Mouse (Mus musculus) heart, postnatal 25 days (tissue): ENCODE data around the gene Zbtb18. TPM values are rescaled to one million over a fixed set of nuclear protein-coding genes. Genes with fewer than 3 reads are reported as not detected.
A peak's percentile ranks its signal among the peaks of the same experiment; 100 is the strongest.

Experiments
- DNase-seq: peaks from one replicate; pipeline ENCODE4 v3.0.0; 2022; ENCODE audit warnings: low spot score
- intact Hi-C: fragments of 180-260 bp; cut with DNase I; formaldehyde crosslinking; loops from one replicate; pipeline ENCODE4 v1.15.1; 2025
- total RNA-seq, 2 experiments: library from RNA; stranded (reverse); gene quantifications; 2 replicates each; pipeline ENCODE4 v1.2.3; 2021

Zbtb18 gene
- total RNA-seq, 2 experiments from 2014 or later: 38.5 to 40.3 TPM

DNA sequence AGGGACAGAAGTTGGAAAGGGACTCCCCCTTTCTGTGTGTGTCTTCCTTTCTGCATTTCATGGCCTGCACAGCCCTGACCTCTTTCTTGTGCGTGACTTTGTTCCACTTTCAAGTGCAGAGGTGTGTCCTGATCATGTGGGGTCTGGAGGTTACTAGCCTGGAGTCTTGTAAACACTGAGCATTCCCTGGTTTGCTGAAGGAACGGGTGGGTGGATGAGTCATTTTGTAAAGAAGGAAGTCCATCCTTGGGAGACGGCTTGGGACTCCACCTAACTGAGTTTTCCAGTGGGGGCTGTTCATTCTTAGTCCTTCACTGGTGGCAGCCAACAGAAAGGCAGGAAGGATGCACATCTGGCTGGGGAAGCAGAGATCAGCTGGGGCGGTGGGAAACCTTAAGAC is 27.9 kb downstream of the Zbtb18 start:
- DNase-seq: peak; percentile 8
- intact Hi-C loops: no loop called here

GRCm38 (mm10) chr1:177470951-177471350 is 28.8 kb downstream of the Zbtb18 start:
- DNase-seq: no peak
- intact Hi-C loops: no loop called here

GRCm38 (mm10) chr1:177475542-177476197 is 33.5 kb downstream of the Zbtb18 start:
- DNase-seq: no peak
- intact Hi-C loops: no loop called here

GRCm38 (mm10) chr1:177478578-177478977 is 36.4 kb downstream of the Zbtb18 start:
- no peak for DNase-seq
- intact Hi-C loops: no loop called here

GRCm38 (mm10) chr1:177479356-177480004 is 37.3 kb downstream of the Zbtb18 start:
- intact Hi-C loops: no loop called here

GRCm38 (mm10) chr1:177483612-177484011 is 41.5 kb downstream of the Zbtb18 start:
- no peak for DNase-seq
- intact Hi-C loops: no loop called here

More at GRCm38 (mm10) chr1:177479356-177480004, 37.3 kb downstream of the Zbtb18 start:
- DNase-seq: no peak

GRCm38 (mm10) chr1:177484280-177484679 is 42.1 kb downstream of the Zbtb18 start:
- intact Hi-C loops: no loop called here
- DNase-seq: no peak

GRCm38 (mm10) chr1:177484680-177485079 is 42.5 kb downstream of the Zbtb18 start:
- intact Hi-C loops: no loop called here
- no peak for DNase-seq

DNA sequence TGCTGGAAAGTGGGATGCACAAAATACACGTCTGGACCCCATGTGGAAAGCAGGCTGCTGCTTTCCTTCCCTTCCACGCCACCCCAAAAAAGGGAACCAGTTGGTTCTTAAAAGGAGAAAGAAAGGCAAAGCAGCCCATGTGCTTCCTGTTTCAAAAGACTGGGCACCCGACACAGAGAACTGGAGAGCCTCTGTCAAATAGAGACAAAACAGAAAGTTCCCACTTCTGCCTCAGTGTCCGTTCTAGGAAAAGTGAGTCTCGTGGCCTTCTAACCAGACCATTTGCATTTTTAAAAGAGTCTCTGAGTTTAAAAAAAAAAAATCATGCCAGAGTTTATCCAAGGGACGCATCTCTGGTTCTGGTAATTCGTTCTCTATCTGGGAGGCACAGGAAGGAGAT is 47.7 kb downstream of the Zbtb18 start:
- intact Hi-C loops: no loop called here
- DNase-seq: no peak

DNA sequence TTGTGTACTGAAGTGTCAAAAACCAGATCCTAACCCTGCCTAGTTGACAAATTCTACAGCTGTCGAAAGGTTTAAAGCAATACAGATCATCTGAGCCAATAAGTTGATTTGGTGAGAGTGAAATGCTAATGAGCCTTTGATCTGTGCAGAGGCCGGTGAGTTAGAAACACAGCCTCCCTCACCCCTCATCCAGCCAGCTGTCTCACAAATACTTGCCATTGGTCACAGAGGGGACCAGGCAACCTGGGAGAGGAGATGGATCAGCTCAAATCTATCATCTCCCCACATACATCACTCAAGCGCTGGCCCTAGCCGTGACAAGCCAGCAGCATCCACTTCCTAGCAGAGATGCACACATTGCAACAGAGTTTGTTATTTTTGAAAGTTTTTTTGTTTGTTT is 48.7 kb downstream of the Zbtb18 start:
- intact Hi-C loops: no loop called here
- no peak for DNase-seq

DNA sequence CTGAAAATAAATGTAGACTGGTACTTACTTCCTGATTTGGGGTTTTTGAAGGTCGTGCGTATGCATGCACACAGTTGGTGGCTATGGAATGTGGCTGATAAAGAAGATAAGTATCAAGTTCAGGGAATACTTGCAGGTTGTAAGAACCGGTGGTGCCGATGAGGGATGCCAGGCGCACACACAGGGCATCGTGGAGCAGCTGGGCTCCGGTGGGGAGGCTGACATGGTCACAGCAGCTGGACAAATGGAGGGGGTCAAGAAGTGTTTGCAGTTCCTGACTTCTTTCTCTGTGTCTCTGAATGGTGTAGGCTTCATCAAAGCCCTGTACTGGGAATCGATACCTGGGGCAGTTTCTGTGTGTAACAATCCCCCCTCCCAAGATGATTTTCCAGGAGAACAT is 49.1 kb downstream of the Zbtb18 start:
- intact Hi-C loops: no loop called here
- DNase-seq: no peak

DNA sequence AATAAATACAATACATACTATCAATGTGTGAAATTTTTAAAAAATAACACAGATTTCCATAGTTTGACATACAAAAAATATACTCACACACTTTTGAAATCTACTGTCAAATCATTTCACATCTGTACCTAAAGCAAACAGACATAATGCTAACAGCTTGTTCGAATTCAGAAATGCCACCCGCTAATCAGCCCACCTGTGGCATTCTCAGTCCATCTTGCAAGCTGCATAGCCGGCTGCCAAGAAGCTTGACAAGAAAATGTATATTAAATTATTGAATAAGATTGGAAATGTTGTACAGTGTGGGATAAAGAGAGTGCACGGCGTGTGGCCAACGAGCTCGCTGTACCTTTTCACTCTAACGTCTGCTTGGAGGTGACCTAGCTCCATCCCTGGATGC is 52.2 kb downstream of the Zbtb18 start:
- DNase-seq: no peak
- intact Hi-C loops: no loop called here

DNA sequence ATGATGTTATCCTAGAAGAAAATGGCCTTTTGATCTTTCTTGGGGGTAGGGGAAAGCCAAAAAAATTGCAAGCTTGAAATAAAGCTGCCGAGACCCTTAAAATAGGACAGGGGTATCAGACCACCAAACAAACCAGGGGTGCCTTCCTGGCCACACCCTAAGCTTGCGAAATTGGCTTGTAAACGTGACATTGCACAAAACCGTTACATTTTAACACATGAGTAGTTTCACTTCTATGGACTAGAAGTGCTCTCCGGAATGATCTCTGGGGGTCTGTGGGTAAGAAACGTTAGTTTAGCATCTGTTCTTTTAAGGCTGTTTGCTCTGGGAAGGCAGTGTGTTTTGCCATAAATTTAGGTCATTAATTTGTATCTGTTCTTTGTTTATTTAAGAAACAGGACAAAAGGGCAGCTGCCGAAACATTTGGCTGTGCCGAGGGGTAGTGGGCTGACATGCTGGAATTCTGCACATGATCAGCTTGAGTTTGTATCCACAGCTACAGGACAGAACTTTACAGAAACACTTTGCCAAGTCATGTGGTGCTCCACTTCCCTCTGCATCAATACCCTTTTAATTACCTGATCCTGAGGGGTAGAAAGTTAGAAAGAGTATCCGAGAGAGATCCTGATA is 52.9 kb downstream of the Zbtb18 start:
- intact Hi-C loops: no loop called here
- DNase-seq: no peak

Other genes starting within 250 kb of the Zbtb18 start
- 10 to 100 TPM; 20.4 to 23.8 TPM for gene Akt3, start 184.1 kb upstream of the Zbtb18 start, total RNA-seq